In genomic region chr2:39225331-39226018, GRCm38 (mm10) we compare ENCODE assay signal across 8 mouse cellular contexts. TPM values are rescaled to one million over a fixed set of nuclear protein-coding genes. Genes with fewer than 3 reads are reported as not detected.
DNase-seq lines count a peak whose midpoint lies in the region; ATAC-seq and TF ChIP-seq lines count a peak whose summit lies in the region.
"Not testable (repeated sequence)": the region's sequence is repeated elsewhere in the genome, so short reads cannot be mapped to it uniquely, and the experiment has no call there.

No protein-coding gene starts in this region.

- in situ Hi-C loops in Patski (cut with MboI; ENCODE audit: low pct_unique_long_range_greater_than_20kb): not testable (repeated sequence)

- CTCF ChIA-PET in Patski (lab: Charles Lee): not testable (repeated sequence)

- not testable (repeated sequence) for H3K9me3 ChIP-seq in intestine, embryonic 15.5 days; limb, embryonic 10.5 days (replicated peaks)

- not testable (repeated sequence) for H3K4me1 ChIP-seq in intestine, embryonic 15.5 days (replicated peaks); limb, embryonic 10.5 days

- not testable (repeated sequence) for H3K36me3 ChIP-seq in intestine, embryonic 15.5 days; limb, embryonic 10.5 days

- TF ChIP-seq CTCF in Patski (IDR thresholded peaks at IDR 0.05): not testable (repeated sequence)

- WGBS in intestine, embryonic 15.5 days: 3% methylated on average over 28 of the region's 36 CpGs
- WGBS in limb, embryonic 10.5 days: 5% methylated on average over 34 of the region's 36 CpGs

- not testable (repeated sequence) for H3K27me3 ChIP-seq in Patski; intestine, embryonic 15.5 days (replicated peaks); limb, embryonic 10.5 days (ENCODE audit: low read depth, poor library complexity, severe bottlenecking)

- not testable (repeated sequence) for DNase-seq in Patski (ENCODE audit: low read depth, low spot score)
- peak; percentile 7 for DNase-seq in embryo, embryonic 9.5 days (ENCODE audit: extremely low spot score)
- peak; percentile 32 for DNase-seq in limb, embryonic 10.5 days (ENCODE audit: low spot score)
- peak; percentile 6 for DNase-seq in ovary, adult 18-20 months (ENCODE audit: low spot score)
- peak; percentile 11 to 70 for DNase-seq in urinary bladder, adult 18-20 months (ENCODE audit: low spot score in 2 of 2)

- POLR2A ChIA-PET in Patski (lab: Charles Lee): not testable (repeated sequence)

- H3K27ac ChIP-seq in intestine, embryonic 15.5 days: peak overlapping the region; percentile 94
- H3K27ac ChIP-seq in limb, embryonic 10.5 days: peak overlapping the region; percentile 92

- peak; percentile 56 for ATAC-seq in Patski
- ATAC-seq in granulocyte monocyte progenitor cell, adult 5-6 weeks (replicated peaks; ENCODE audit: poor library complexity, severe bottlenecking): peak; percentile 78
- ATAC-seq in intestine, embryonic 15.5 days: peak; percentile 65
- peak; percentile 55 for ATAC-seq in megakaryocyte, adult 5-6 weeks (ENCODE audit: poor library complexity, severe bottlenecking)

- H3K4me2 ChIP-seq in intestine, embryonic 15.5 days (replicated peaks): peak overlapping the region; percentile 60

- H3K4me3 ChIP-seq in intestine, embryonic 15.5 days (replicated peaks): peak overlapping the region; percentile 81
- peak overlapping the region; percentile 72 for H3K4me3 ChIP-seq in limb, embryonic 10.5 days

- peak overlapping the region; percentile 89 for H3K9ac ChIP-seq in intestine, embryonic 15.5 days

RNA-seq across cellular contexts. Expression of gene Ppp6c, which starts 0.8 kb away (rescaled TPM):
- 53.9 TPM for polyA plus RNA-seq in Patski (2021)
- 64.6 and 91.3 TPM in 2 replicates for total RNA-seq in granulocyte monocyte progenitor cell, adult 5-6 weeks (2014; fragmentation: Nextera tagmentation)
- total RNA-seq in granulocyte monocyte progenitor cell, adult 5-6 weeks (2017): 70.4 and 86.3 TPM in 2 replicates
- 67.1 and 75.5 TPM in 2 replicates for polyA plus RNA-seq in intestine, embryonic 15.5 days (2015; fragmentation: Nextera tagmentation; extraction: Ambion mirVana)
- 65.1 and 70.7 TPM in 2 replicates for polyA plus RNA-seq in limb, embryonic 10.5 days (2016; fragmentation: Nextera tagmentation; extraction: Ambion mirVana)
- 133 and 150 TPM in 2 replicates for total RNA-seq in megakaryocyte, adult 5-6 weeks (2015)
- total RNA-seq in megakaryocyte, adult 5-6 weeks (2017): 71.6 and 77.3 TPM in 2 replicates

RNA-seq across cellular contexts. Expression of gene Scai, which starts 34.9 kb away (rescaled TPM):
- polyA plus RNA-seq in Patski (2021): 11.3 TPM
- 6.5 and 13.0 TPM in 2 replicates for total RNA-seq in granulocyte monocyte progenitor cell, adult 5-6 weeks (2014; fragmentation: Nextera tagmentation)
- 4.4 and 7.2 TPM in 2 replicates for total RNA-seq in granulocyte monocyte progenitor cell, adult 5-6 weeks (2017)
- 6.2 and 6.7 TPM in 2 replicates for polyA plus RNA-seq in intestine, embryonic 15.5 days (2015; fragmentation: Nextera tagmentation; extraction: Ambion mirVana)
- 11.0 and 14.3 TPM in 2 replicates for polyA plus RNA-seq in limb, embryonic 10.5 days (2016; fragmentation: Nextera tagmentation; extraction: Ambion mirVana)
- total RNA-seq in megakaryocyte, adult 5-6 weeks (2015): 3.1 and 6.1 TPM in 2 replicates
- 4.3 and 7.4 TPM in 2 replicates for total RNA-seq in megakaryocyte, adult 5-6 weeks (2017)
